Mouse (Mus musculus) ovary, postnatal 36 days (tissue): ENCODE data around the gene Pgf.

Source experiments
- DNase-seq: peaks from one replicate; pipeline ENCODE4 v3.0.0; 2022; ENCODE audit warnings: low spot score, mixed read lengths

Gene Pgf

GRCm38 (mm10) chr12:85123645-85124044 lies 53.9 kb downstream of the Pgf start:
- no peak for DNase-seq

- no peak for DNase-seq
Measured at GRCm38 (mm10) chr12:85123108-85123530, 54.5 kb downstream of the Pgf start.

- no peak for DNase-seq
Measured at GRCm38 (mm10) chr12:85121806-85122459, 55.7 kb downstream of the Pgf start.
